Mouse (Mus musculus) testis, adult 2 months (tissue): ENCODE data around the gene Pdx1. TPM values are rescaled to one million over a fixed set of nuclear protein-coding genes. Genes with fewer than 3 reads are reported as not detected.

Experiments used
- H3K27ac ChIP-seq: fragments of 200-500 bp; 2 replicates; pipeline ENCODE4 v1.5.1; 2012; ENCODE audit warnings: low read depth, low read length; ENCODE audit not compliant: control insufficient read depth, insufficient read depth
- H3K27me3 ChIP-seq: fragments of 200-500 bp; 2 replicates; pipeline ENCODE4 v1.6.1; 2012; ENCODE audit warnings: mild to moderate bottlenecking, low read length, moderate library complexity; ENCODE audit not compliant: control insufficient read depth, insufficient read depth
- H3K36me3 ChIP-seq: fragments of 200-500 bp; 2 replicates; pipeline ENCODE4 v1.6.1; 2012; ENCODE audit warnings: mild to moderate bottlenecking, low read length; ENCODE audit not compliant: control insufficient read depth, insufficient read depth
- H3K4me1 ChIP-seq: fragments of 200-500 bp; 2 replicates; pipeline ENCODE4 v1.6.1; 2012; ENCODE audit warnings: low read length; ENCODE audit not compliant: control insufficient read depth, insufficient read depth
- H3K4me3 ChIP-seq: fragments of 200-500 bp; 2 replicates; pipeline ENCODE4 v1.5.1; 2012; ENCODE audit warnings: low read depth, mild to moderate bottlenecking, low read length, moderate library complexity, mixed read lengths; ENCODE audit not compliant: control insufficient read depth
- CTCF ChIP-seq: fragments of 200-500 bp; IDR thresholded peaks from 2 replicates; pipeline ENCODE4 v1.5.1; 2012; ENCODE audit warnings: low read depth, mild to moderate bottlenecking, inconsistent platforms, low read length, moderate library complexity; ENCODE audit not compliant: control insufficient read depth, insufficient read depth, insufficient replicate concordance
- POLR2A ChIP-seq: fragments of 200-500 bp; IDR thresholded peaks from 2 replicates; pipeline ENCODE4 v1.6.1; 2012; ENCODE audit warnings: low read depth, mild to moderate bottlenecking, inconsistent platforms, low read length, moderate library complexity; ENCODE audit not compliant: control insufficient read depth
- polyA plus RNA-seq: library from polyadenylated mRNA; depleted of rRNA; stranded (reverse); fragments of >200 nt; gene quantifications from 2 replicates; pipeline ENCODE4 v1.2.3, GENCODE M21; 2012; rRNA removed

The Pdx1 gene
- polyA plus RNA-seq, 1 experiment: not detected

GRCm38 (mm10) chr5:147314646-147315431 is 45.1 kb downstream of the Pdx1 start:
- H3K27ac ChIP-seq: no peak overlapping the region
- no peaks in the 10 kb centered on the region; the same call in 1 of the 2 replicates for H3K4me1 ChIP-seq
- no peaks in the 10 kb centered on the region for H3K36me3 ChIP-seq
- no peaks in the 10 kb centered on the region; the same call in 1 of the 2 replicates for H3K27me3 ChIP-seq
- TF ChIP-seq POLR2A (no peak), CTCF (no peak)
- no peak overlapping the region for H3K4me3 ChIP-seq

- TF ChIP-seq POLR2A (no peak), CTCF (no peak)
- Histone ChIP-seq H3K27ac (no peak overlapping the region), H3K36me3 (no peaks in the 10 kb centered on the region), H3K4me3 (no peak overlapping the region), H3K27me3 (no peaks in the 10 kb centered on the region; the same call in 1 of the 2 replicates), H3K4me1 (no peaks in the 10 kb centered on the region; the same call in 1 of the 2 replicates)
Observed at GRCm38 (mm10) chr5:147315432-147316075, 45.8 kb downstream of the Pdx1 start.

- no peak overlapping the region for H3K4me3 ChIP-seq
- no peak overlapping the region for H3K27ac ChIP-seq
- no peaks in the 10 kb centered on the region for H3K36me3 ChIP-seq
- TF ChIP-seq CTCF: no peak
- TF ChIP-seq POLR2A: no peak
- H3K4me1 ChIP-seq: no peaks in the 10 kb centered on the region; the same call in 1 of the 2 replicates
- H3K27me3 ChIP-seq: no peaks in the 10 kb centered on the region; the same call in 1 of the 2 replicates
Observed at GRCm38 (mm10) chr5:147317321-147317720, 47.6 kb downstream of the Pdx1 start.

- Histone ChIP-seq H3K36me3 (no peaks in the 10 kb centered on the region), H3K4me1 (no peaks in the 10 kb centered on the region; the same call in 1 of the 2 replicates), H3K4me3 (no peak overlapping the region), H3K27me3 (no peaks in the 10 kb centered on the region), H3K27ac (no peak overlapping the region)
- TF ChIP-seq POLR2A (no peak), CTCF (peak; percentile 31; the same call in 1 of the 2 replicates)
Observed at GRCm38 (mm10) chr5:147317991-147318390, 48.2 kb downstream of the Pdx1 start.

GRCm38 (mm10) chr5:147319653-147320052 is 49.9 kb downstream of the Pdx1 start:
- no peak for TF ChIP-seq POLR2A
- TF ChIP-seq CTCF: no peak
- H3K4me1 ChIP-seq: no peaks in the 10 kb centered on the region
- H3K36me3 ChIP-seq: no peaks in the 10 kb centered on the region
- H3K4me3 ChIP-seq: no peak overlapping the region
- H3K27me3 ChIP-seq: no peaks in the 10 kb centered on the region
- H3K27ac ChIP-seq: no peak overlapping the region

- Histone ChIP-seq H3K27ac (no peak within 1 kb of the TSS), H3K36me3 (no peaks in the 10 kb centered on the region), H3K27me3 (no peaks in the 10 kb centered on the region), H3K4me1 (no peaks in the 10 kb centered on the region), H3K4me3 (no peak within 1 kb of the TSS)
- TF ChIP-seq CTCF: no peak
- TF ChIP-seq POLR2A: no peak
Observed at GRCm38 (mm10) chr5:147322183-147322582, 52.4 kb downstream of the Pdx1 start, which contains the start of gene Urad. Gene Urad (minus strand): TSS chr5:147322440.

- Histone ChIP-seq H3K4me1 (no peaks in the 10 kb centered on the region), H3K27ac (no peak overlapping the region), H3K27me3 (no peaks in the 10 kb centered on the region), H3K4me3 (no peak overlapping the region), H3K36me3 (no peaks in the 10 kb centered on the region)
- no peak for TF ChIP-seq POLR2A
- peak; percentile 82 for TF ChIP-seq CTCF
Observed at GRCm38 (mm10) chr5:147323237-147323917, 53.6 kb downstream of the Pdx1 start.

Other genes starting within 250 kb of the Pdx1 start
- gene Lnx2, start 193.4 kb upstream of the Pdx1 start, polyA plus RNA-seq: 9.5 and 10.8 TPM in 2 replicates
- 136 and 138 TPM in 2 replicates for gene Polr1d, start 192.9 kb upstream of the Pdx1 start, polyA plus RNA-seq
- gene Gsx1, start 81.3 kb upstream of the Pdx1 start, polyA plus RNA-seq: not detected in 2 replicates
- 0.10 TPM in 1 of 2 replicates, not detected in the other for gene Cdx2, start 37.3 kb downstream of the Pdx1 start, polyA plus RNA-seq
- gene Urad, start 52.5 kb downstream of the Pdx1 start, polyA plus RNA-seq: not detected in 2 replicates
- 0.76 and 1.0 TPM in 2 replicates for gene Flt3, start 130.5 kb downstream of the Pdx1 start, polyA plus RNA-seq
- gene Pan3, start 160.2 kb downstream of the Pdx1 start, polyA plus RNA-seq: 77.6 and 94.5 TPM in 2 replicates